Mouse (Mus musculus) skeletal muscle tissue, adult 2 months (tissue): Measurements from ENCODE around the gene Cbx2.

ENCODE experiments used
- DNase-seq: peaks from one replicate; pipeline ENCODE4 v3.0.0-alpha.2; 2012; ENCODE audit warnings: low read depth, low spot score

Gene Cbx2

GRCm38 (mm10) chr11:119058041-119058995 lies 35.6 kb downstream of the Cbx2 start:
- DNase-seq, result no peak

GRCm38 (mm10) chr11:119059256-119059655 lies 36.5 kb downstream of the Cbx2 start:
- DNase-seq, result no peak

- DNase-seq, result no peak
Observed at GRCm38 (mm10) chr11:119066841-119067240, 44.1 kb downstream of the Cbx2 start.

DNA sequence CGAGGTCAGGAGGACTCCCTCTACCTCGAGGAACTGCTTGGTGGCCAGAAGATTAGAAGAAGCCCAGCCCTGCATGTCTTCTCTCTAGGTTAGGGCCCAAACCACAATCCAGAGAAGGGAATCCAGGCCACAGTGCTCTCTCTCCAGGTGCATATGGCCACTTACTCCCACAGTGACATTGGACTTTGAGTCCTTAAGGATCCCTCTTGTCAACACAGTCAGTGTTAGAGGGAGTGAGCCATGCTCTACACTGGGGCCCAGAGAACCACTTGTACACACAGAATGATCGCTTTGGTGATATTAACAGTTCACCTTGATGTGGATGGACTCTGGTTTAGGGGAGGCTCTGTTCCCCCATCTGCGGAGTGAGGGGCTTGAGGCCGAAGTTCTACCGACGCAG lies 49.5 kb downstream of the Cbx2 start:
- DNase-seq, result no peak

- DNase-seq, result no peak
Observed at GRCm38 (mm10) chr11:119072986-119073385, 50.2 kb downstream of the Cbx2 start.

DNA sequence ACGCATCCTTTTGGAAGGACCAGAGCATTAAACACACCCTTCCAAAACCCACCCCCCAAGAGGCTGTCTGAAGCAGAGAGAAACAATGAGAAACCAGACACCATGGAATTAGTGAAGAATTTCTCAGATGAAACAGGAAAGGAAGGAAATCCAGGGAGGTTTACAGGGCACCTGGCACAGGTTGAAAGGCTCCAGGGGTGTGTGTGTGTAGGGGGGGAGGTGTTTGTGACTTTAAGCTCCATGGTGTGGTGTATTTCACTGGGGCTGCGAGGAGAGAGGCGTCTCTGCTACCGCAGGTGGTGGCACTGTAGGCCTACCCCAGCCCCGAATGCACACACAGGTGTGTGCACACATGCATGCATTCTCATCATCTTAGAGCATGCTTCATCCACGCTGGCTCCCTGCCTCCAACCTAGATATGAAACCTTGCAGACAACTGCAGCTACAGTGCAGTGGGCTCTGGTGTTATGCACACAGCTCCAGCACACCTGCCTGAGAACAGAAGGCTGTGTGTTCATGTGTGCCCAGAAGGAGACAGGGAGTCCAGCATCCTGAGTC lies 51.2 kb downstream of the Cbx2 start:
- no peak for DNase-seq

- DNase-seq, result no peak
Observed at GRCm38 (mm10) chr11:119075805-119076204, 53.0 kb downstream of the Cbx2 start.

- DNase-seq, result no peak
Observed at GRCm38 (mm10) chr11:119077755-119078154, 55.0 kb downstream of the Cbx2 start.

DNA sequence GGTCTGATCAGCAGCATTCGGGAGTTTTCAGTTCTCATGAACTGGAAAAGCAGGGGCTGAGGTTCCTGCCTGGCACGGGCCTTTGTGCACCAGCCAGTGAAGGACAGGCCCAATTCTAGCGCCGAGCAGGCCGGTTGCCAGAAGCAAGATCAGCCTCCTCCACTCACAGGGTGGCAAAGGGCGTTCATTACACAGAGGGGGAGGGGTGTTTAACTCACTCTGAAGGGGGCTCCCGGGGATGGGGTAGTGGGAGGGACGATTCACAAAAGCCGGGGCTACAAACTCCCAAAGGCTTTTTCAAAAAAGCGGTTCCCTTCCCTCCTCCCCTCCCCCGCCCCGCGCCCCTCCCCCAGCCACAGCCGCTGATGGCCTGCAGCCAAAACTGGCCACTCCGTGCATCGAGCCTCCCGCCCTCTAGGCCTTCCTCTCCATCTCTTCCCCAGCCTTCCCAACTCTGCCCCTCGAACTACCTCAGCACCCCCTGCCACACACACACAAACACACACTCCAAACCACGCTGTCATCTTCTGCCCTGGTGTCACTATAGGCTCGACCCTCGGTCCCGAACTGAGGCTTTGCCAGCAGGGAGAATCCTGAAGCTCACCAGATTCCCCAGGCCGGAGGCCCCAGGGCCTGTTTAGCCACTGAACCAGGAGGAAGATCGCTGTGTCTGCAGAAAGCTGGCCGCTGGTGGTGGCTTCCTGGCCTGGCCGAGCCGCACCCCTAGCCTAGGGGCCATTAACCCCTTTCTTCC lies 56.1 kb downstream of the Cbx2 start:
- DNase-seq, result no peak

GRCm38 (mm10) chr11:119079445-119079837 lies 56.7 kb downstream of the Cbx2 start:
- no peak for DNase-seq

DNA sequence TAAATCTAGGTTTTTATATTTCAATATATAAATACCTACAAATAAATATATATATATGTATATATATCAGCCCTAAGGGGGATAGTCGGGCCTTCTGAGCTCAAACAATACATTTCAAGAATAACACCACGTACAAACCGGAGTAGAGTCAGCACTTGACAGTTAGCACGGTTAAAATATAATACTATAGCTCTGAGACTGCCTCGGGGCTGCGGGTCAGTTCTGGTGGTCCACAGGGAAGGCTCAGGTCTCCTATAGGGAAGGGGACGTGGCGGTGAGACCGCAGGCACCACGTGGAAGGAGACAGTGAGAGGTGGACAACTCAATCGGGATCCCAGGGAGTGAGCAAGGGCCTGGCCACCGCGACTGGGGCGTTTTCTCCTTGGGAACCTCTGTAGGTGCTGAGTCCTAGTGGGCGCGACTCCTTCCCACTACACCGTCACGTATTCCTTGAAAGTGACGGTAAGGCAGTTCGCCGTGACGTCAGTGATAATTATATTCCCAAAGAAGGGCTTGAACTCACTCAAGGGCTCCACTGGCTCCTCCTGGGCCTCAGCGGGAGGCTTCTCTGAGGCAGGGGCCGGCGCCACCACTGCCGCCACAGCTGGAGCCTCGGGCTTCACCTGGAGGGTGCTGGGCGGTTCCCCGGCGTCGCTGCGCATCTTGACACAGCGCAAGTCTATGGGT lies 57.8 kb downstream of the Cbx2 start:
- DNase-seq, result no peak
